Mouse (Mus musculus) CD4-positive, CD25-positive, alpha-beta regulatory T cell, adult 4 months (primary cell): ENCODE measurements around the gene Sdad1. TPM values are rescaled to one million over a fixed set of nuclear protein-coding genes. Genes with fewer than 3 reads are reported as not detected.
"Not testable (repeated sequence)": the region's sequence is repeated elsewhere in the genome, so short reads cannot be mapped to it uniquely, and the experiment has no call there.

Experiments
- ATAC-seq: one replicate; pipeline ENCODE4 v1.8.0; 2017
- polyA plus RNA-seq, 2 experiments: library from polyadenylated mRNA; unstranded; fragments of 100-300 nt; shearing (Covaris generic); gene quantifications; one replicate each; pipeline ENCODE4 v1.2.1; 2017

Sdad1 gene
- polyA plus RNA-seq: 10 to 100 TPM; 41.8 to 62.4 TPM

- ATAC-seq: peak; percentile 96
These were observed at the start of gene Sdad1 for GRCm38 (mm10) chr5:92309681-92310511. Gene Sdad1 (minus strand): TSS chr5:92310479.

- no peak for ATAC-seq
These were observed 48.6 kb upstream of the Sdad1 start for GRCm38 (mm10) chr5:92358767-92359455.

GRCm38 (mm10) chr5:92358033-92358432 is 47.8 kb upstream of the Sdad1 start:
- ATAC-seq: no peak

GRCm38 (mm10) chr5:92353517-92353916 is 43.2 kb upstream of the Sdad1 start:
- peak; percentile 78 for ATAC-seq

- ATAC-seq: not testable (repeated sequence)
These were observed 42.4 kb upstream of the Sdad1 start for GRCm38 (mm10) chr5:92352716-92353115.

- ATAC-seq: no peak
These were observed 39.5 kb upstream of the Sdad1 start for GRCm38 (mm10) chr5:92349731-92350130.

- peak; percentile 84 for ATAC-seq
These were observed 38.6 kb upstream of the Sdad1 start, which contains the start of gene Cxcl10 for GRCm38 (mm10) chr5:92348794-92349413. Gene Cxcl10 (minus strand): TSS chr5:92348889.

- ATAC-seq: no peak
These were observed 34.7 kb upstream of the Sdad1 start for GRCm38 (mm10) chr5:92345006-92345405.

- ATAC-seq: no peak
These were observed 30.3 kb upstream of the Sdad1 start for GRCm38 (mm10) chr5:92340606-92341005.

GRCm38 (mm10) chr5:92336743-92337142 is 26.5 kb upstream of the Sdad1 start:
- no peak for ATAC-seq

- ATAC-seq: no peak
These were observed 22.1 kb upstream of the Sdad1 start for GRCm38 (mm10) chr5:92332359-92332840.

GRCm38 (mm10) chr5:92331635-92332338 is 21.5 kb upstream of the Sdad1 start, which contains the start of gene Art3:
Gene Art3 (plus strand): TSS chr5:92331827.
- no peak for ATAC-seq

GRCm38 (mm10) chr5:92331122-92331521 is 20.8 kb upstream of the Sdad1 start:
- ATAC-seq: no peak

GRCm38 (mm10) chr5:92327929-92328328 is 17.6 kb upstream of the Sdad1 start, which contains the start of gene Cxcl9:
Gene Cxcl9 (minus strand): TSS chr5:92328079.
- ATAC-seq: no peak

- peak; percentile 61 for ATAC-seq
These were observed 17.1 kb upstream of the Sdad1 start for GRCm38 (mm10) chr5:92327367-92327766.

GRCm38 (mm10) chr5:92323264-92323663 is 13.0 kb upstream of the Sdad1 start:
- ATAC-seq: no peak

- ATAC-seq: no peak
These were observed 12.3 kb upstream of the Sdad1 start for GRCm38 (mm10) chr5:92322612-92323011.

- no peak for ATAC-seq
These were observed 11.5 kb upstream of the Sdad1 start for GRCm38 (mm10) chr5:92321631-92322400.

GRCm38 (mm10) chr5:92318596-92318995 is 8.3 kb upstream of the Sdad1 start:
- ATAC-seq: no peak

GRCm38 (mm10) chr5:92318119-92318518 is 7.8 kb upstream of the Sdad1 start:
- no peak for ATAC-seq

GRCm38 (mm10) chr5:92313776-92314175 is 3.5 kb upstream of the Sdad1 start:
- ATAC-seq: no peak
